In genomic region chr12:10597976-10598746, GRCm38 (mm10) we compare ENCODE assay signal across 9 mouse cellular contexts.
DNase-seq lines count a peak whose midpoint lies in the region; ATAC-seq and TF ChIP-seq lines count a peak whose summit lies in the region.
"Had no signal": no experiment of that assay in that cellular context is flagged by ENCODE, and none has a peak within 500 bp of the region (broad histone marks: within the 10 kb centered on the region; RNA-seq: fewer than 3 reads in every experiment).

No protein-coding gene starts in this region.

- no peaks in the 10 kb centered on the region for H3K27me3 ChIP-seq in C2C12 (ENCODE audit: control insufficient read depth, insufficient read depth, insufficient read length)

- peak; percentile 63 for DNase-seq in ZHBTc4 (ENCODE audit: low read depth, low spot score)
- peak; percentile 47 to 72 for DNase-seq in heart, postnatal 10 days
- peak; percentile 32 to 75 for DNase-seq in layer of hippocampus, adult 18-20 months (ENCODE audit: low spot score in 2 of 2)
- peak; percentile 57 for DNase-seq in lung, postnatal 10 days
- DNase-seq in right cerebral cortex, adult 2 months (ENCODE audit: low spot score in 2 of 2): peak; percentile 71 to 78
- DNase-seq in c-Kit-positive CD71-positive TER-119-positive erythroid progenitor cells, embryonic 14.5 days (ENCODE audit: low spot score): no peak

- peak; percentile 82 for ATAC-seq in common myeloid progenitor, adult 5-6 weeks (replicated peaks; ENCODE audit: low read depth, poor library complexity, severe bottlenecking)

- H3ac ChIP-seq in C2C12 (ENCODE audit: control insufficient read depth, insufficient read length, low read depth): no peak overlapping the region

- no peaks in the 10 kb centered on the region for H3K79me3 ChIP-seq in C2C12 (ENCODE audit: low read depth)

- intact Hi-C loops in heart, postnatal 10 days (cut with DNase I): loop anchor here (1.0 to 10.0 kb wide), 2 partner anchors 580 to 737 kb away; no protein-coding TSS in a partner anchor

- no peak overlapping the region for H3K4me3 ChIP-seq in C2C12 (ENCODE audit: insufficient read depth, poor library complexity, severe bottlenecking)
- H3K4me3 ChIP-seq: myocyte had no signal

- TF ChIP-seq CTCF in C2C12 (IDR thresholded peaks at IDR 0.05; ENCODE audit: control insufficient read depth, insufficient read depth, insufficient read length): peak; percentile 29

- H3K79me2 ChIP-seq in C2C12 (ENCODE audit: control insufficient read depth, insufficient read depth): no peaks in the 10 kb centered on the region

- no peaks in the 10 kb centered on the region for H3K36me3 ChIP-seq in C2C12 (ENCODE audit: control insufficient read depth, insufficient read depth)

TF ChIP-seq in C2C12, 6 proteins besides CTCF, POLR2A, EP300 and RAD21:
- TF ChIP-seq USF1 (IDR thresholded peaks at IDR 0.05; ENCODE audit: low read depth): no peak
- no peak for TF ChIP-seq MAX (IDR thresholded peaks at IDR 0.05)
- TF ChIP-seq MYOG (IDR thresholded peaks at IDR 0.05; ENCODE audit: control insufficient read depth, extremely low read depth, insufficient read length): no peak
- TF ChIP-seq MYOD1 (IDR thresholded peaks at IDR 0.05; ENCODE audit: control insufficient read depth, insufficient read length, low read depth): no peak
- no peak for TF ChIP-seq CEBPB (IDR thresholded peaks at IDR 0.05; ENCODE audit: low read depth)
- no peak for TF ChIP-seq FOSL1 (IDR thresholded peaks at IDR 0.05; ENCODE audit: insufficient read depth, low read length, poor library complexity, severe bottlenecking)
